Mouse (Mus musculus) limb, embryonic 11.5 days (tissue): ENCODE measurements around the gene Gm20403. TPM values are rescaled to one million over a fixed set of nuclear protein-coding genes. Genes with fewer than 3 reads are reported as not detected.

ENCODE experiments used
- ATAC-seq: fragments of 200-750 bp; cut with Nextera tagmentation; 2 replicates; pipeline ENCODE4 v1.8.0; 2017; ENCODE audit warnings: low read depth; ENCODE audit not compliant: insufficient number of reproducible peaks, low FRiP score, low TSS enrichment
- DNase-seq: peaks from one replicate; pipeline ENCODE4 v3.0.0-alpha.2; 2015; ENCODE audit warnings: low spot score
- H3K27ac ChIP-seq: fragments of 300-500 bp; sonication (generic); replicated peaks from 2 replicates; pipeline ENCODE4 v1.5.1; 2014; ENCODE audit warnings: low read depth, mild to moderate bottlenecking, low read length
- H3K27me3 ChIP-seq: fragments of 300-500 bp; sonication (generic); 2 replicates; pipeline ENCODE4 v1.6.1; 2014; ENCODE audit warnings: mild to moderate bottlenecking, low read length, mixed read lengths; ENCODE audit not compliant: control insufficient read depth, insufficient read depth
- H3K36me3 ChIP-seq: fragments of 300-500 bp; sonication (generic); 2 replicates; pipeline ENCODE4 v1.6.1; 2014; ENCODE audit warnings: mild to moderate bottlenecking, low read length, moderate library complexity, mixed read lengths; ENCODE audit not compliant: control insufficient read depth, insufficient read depth
- H3K4me1 ChIP-seq: fragments of 300-500 bp; sonication (generic); 2 replicates; pipeline ENCODE4 v1.6.1; 2014; ENCODE audit warnings: low read length, mixed read lengths; ENCODE audit not compliant: control insufficient read depth, insufficient read depth
- H3K4me2 ChIP-seq: fragments of 300-500 bp; sonication (generic); 2 replicates; pipeline ENCODE4 v1.6.1; 2014; ENCODE audit warnings: low read depth, mild to moderate bottlenecking, moderate library complexity; ENCODE audit not compliant: severe bottlenecking
- H3K4me3 ChIP-seq: fragments of 300-500 bp; sonication (generic); 2 replicates; pipeline ENCODE4 v1.5.1; 2014; ENCODE audit warnings: low read depth, low read length
- H3K9ac ChIP-seq: fragments of 300-500 bp; sonication (generic); 2 replicates; pipeline ENCODE4 v1.6.1; 2014; ENCODE audit warnings: mild to moderate bottlenecking, low read length
- H3K9me3 ChIP-seq: fragments of 300-500 bp; sonication (generic); 2 replicates; pipeline ENCODE4 v1.6.1; 2016; ENCODE audit warnings: low read length; ENCODE audit not compliant: control insufficient read depth
- WGBS: fragments of 180-500 bp; shearing (Covaris S2); extraction: QIAGEN DNeasy Blood & Tissue Kit; methylation state at CpG from one replicate; pipeline ENCODE4 v1.1.7; 2014; 5-methylcytosine and 5-hydroxymethylcytosine counted together
- polyA plus RNA-seq: library from polyadenylated mRNA; unstranded; fragments of >200 nt; fragmentation: Nextera tagmentation; extraction: Ambion mirVana; gene quantifications from 2 replicates; pipeline ENCODE4 v1.2.1, GENCODE M21; 2014

The Gm20403 gene
- polyA plus RNA-seq, 1 experiment from 2014 or later: not detected

GRCm38 (mm10) chr12:54985257-54986051, 875 bp downstream of the Gm20403 start:
- peaks cover 3% of the 10 kb centered on the region; the same call in 1 of the 2 replicates for H3K36me3 ChIP-seq
- peak overlapping the region; percentile 84 for H3K27ac ChIP-seq
- 0% methylated on average over 101 of the region's 117 CpGs for WGBS
- peak overlapping the region; percentile 85 for H3K4me3 ChIP-seq
- peak overlapping the region; percentile 86 for H3K4me2 ChIP-seq
- H3K9me3 ChIP-seq: no peaks in the 10 kb centered on the region
- DNase-seq (peak; percentile 81), ATAC-seq (peak; percentile 44)
- H3K27me3 ChIP-seq: no peaks in the 10 kb centered on the region
- peak overlapping the region; percentile 91 for H3K9ac ChIP-seq
- H3K4me1 ChIP-seq: no peaks in the 10 kb centered on the region

- Histone ChIP-seq H3K4me3 (peak overlapping the region; percentile 85), H3K36me3 (peaks cover 3% of the 10 kb centered on the region; the same call in 1 of the 2 replicates), H3K4me1 (no peaks in the 10 kb centered on the region), H3K27me3 (no peaks in the 10 kb centered on the region), H3K4me2 (peak overlapping the region; percentile 86), H3K9me3 (no peaks in the 10 kb centered on the region), H3K9ac (peak overlapping the region; percentile 91), H3K27ac (peak overlapping the region; percentile 84)
- WGBS: under 1% methylated on average over 40 of the region's 42 CpGs
- ATAC-seq (peak; percentile 78), DNase-seq (peak; percentile 78)
Observed at GRCm38 (mm10) chr12:54984701-54985256, 1.6 kb downstream of the Gm20403 start.

- Histone ChIP-seq H3K9me3 (no peaks in the 10 kb centered on the region), H3K36me3 (peaks cover 3% of the 10 kb centered on the region; the same call in 1 of the 2 replicates), H3K27ac (no peak overlapping the region), H3K4me1 (no peaks in the 10 kb centered on the region), H3K4me2 (no peak overlapping the region), H3K4me3 (no peak overlapping the region), H3K27me3 (no peaks in the 10 kb centered on the region), H3K9ac (no peak overlapping the region)
- no peak for DNase-seq
- WGBS: 84% methylated on average over 7 of the region's 7 CpGs
- no peak for ATAC-seq
Observed at GRCm38 (mm10) chr12:54982935-54983715, 3.2 kb downstream of the Gm20403 start.

- Histone ChIP-seq H3K4me3 (no peak overlapping the region), H3K36me3 (peaks cover 3% of the 10 kb centered on the region; the same call in 1 of the 2 replicates), H3K9me3 (no peaks in the 10 kb centered on the region), H3K27me3 (no peaks in the 10 kb centered on the region), H3K4me2 (no peak overlapping the region), H3K27ac (no peak overlapping the region), H3K4me1 (no peaks in the 10 kb centered on the region), H3K9ac (no peak overlapping the region)
- ATAC-seq (no peak), DNase-seq (no peak)
- 76% methylated on average over 6 of the region's 6 CpGs for WGBS
Observed at GRCm38 (mm10) chr12:54981962-54982361, 4.4 kb downstream of the Gm20403 start.

- 90% methylated on average over 5 of the region's 5 CpGs for WGBS
- Histone ChIP-seq H3K4me3 (no peak overlapping the region), H3K36me3 (peaks cover 3% of the 10 kb centered on the region; the same call in 1 of the 2 replicates), H3K27me3 (no peaks in the 10 kb centered on the region), H3K4me2 (no peak overlapping the region), H3K9ac (no peak overlapping the region), H3K9me3 (no peaks in the 10 kb centered on the region), H3K4me1 (no peaks in the 10 kb centered on the region), H3K27ac (no peak overlapping the region)
- DNase-seq (no peak), ATAC-seq (no peak)
Observed at GRCm38 (mm10) chr12:54980939-54981338, 5.4 kb downstream of the Gm20403 start.

GRCm38 (mm10) chr12:54980532-54980931, 5.8 kb downstream of the Gm20403 start:
- ATAC-seq (no peak), DNase-seq (no peak)
- Histone ChIP-seq H3K27me3 (no peaks in the 10 kb centered on the region), H3K9ac (no peak overlapping the region), H3K9me3 (no peaks in the 10 kb centered on the region), H3K4me2 (no peak overlapping the region), H3K4me1 (no peaks in the 10 kb centered on the region), H3K36me3 (peaks cover 3% of the 10 kb centered on the region; the same call in 1 of the 2 replicates), H3K27ac (no peak overlapping the region), H3K4me3 (no peak overlapping the region)
- 81% methylated on average over 6 of the region's 6 CpGs for WGBS

- Histone ChIP-seq H3K4me3 (no peak overlapping the region), H3K27me3 (no peaks in the 10 kb centered on the region), H3K9me3 (no peaks in the 10 kb centered on the region), H3K36me3 (peaks cover 6% of the 10 kb centered on the region; the same call in 1 of the 2 replicates), H3K9ac (no peak overlapping the region), H3K4me2 (no peak overlapping the region), H3K4me1 (no peaks in the 10 kb centered on the region), H3K27ac (no peak overlapping the region)
- WGBS: 89% methylated on average over 3 of the region's 3 CpGs
- ATAC-seq: no peak
- DNase-seq: no peak
Observed at GRCm38 (mm10) chr12:54969033-54969432, 17.3 kb downstream of the Gm20403 start.

- no peak for ATAC-seq
- no peaks in the 10 kb centered on the region for H3K9me3 ChIP-seq
Observed at GRCm38 (mm10) chr12:54965532-54966160, 20.7 kb downstream of the Gm20403 start.

More at GRCm38 (mm10) chr12:54965532-54966160, 20.7 kb downstream of the Gm20403 start:
- over 99% methylated on average over 4 of the region's 4 CpGs for WGBS
- DNase-seq: no peak
- Histone ChIP-seq H3K4me2 (no peak overlapping the region), H3K36me3 (peaks cover 3% of the 10 kb centered on the region; the same call in 1 of the 2 replicates), H3K4me3 (no peak overlapping the region), H3K27me3 (no peaks in the 10 kb centered on the region), H3K4me1 (no peaks in the 10 kb centered on the region), H3K27ac (no peak overlapping the region), H3K9ac (no peak overlapping the region)
